Mouse (Mus musculus): ENCODE measurements at regions not wholly inside any gene's neighbourhood (a gene's known extent, or its start where the extent isn't known, plus 50 kb on each side); places are given as distances from the start of the nearest gene placed in this dataset.
A peak's percentile ranks its signal among the peaks of the same experiment; 100 is the strongest.
"Not testable (repeated sequence)": the region's sequence is repeated elsewhere in the genome, so short reads cannot be mapped to it uniquely, and the experiment has no call there.

DNA sequence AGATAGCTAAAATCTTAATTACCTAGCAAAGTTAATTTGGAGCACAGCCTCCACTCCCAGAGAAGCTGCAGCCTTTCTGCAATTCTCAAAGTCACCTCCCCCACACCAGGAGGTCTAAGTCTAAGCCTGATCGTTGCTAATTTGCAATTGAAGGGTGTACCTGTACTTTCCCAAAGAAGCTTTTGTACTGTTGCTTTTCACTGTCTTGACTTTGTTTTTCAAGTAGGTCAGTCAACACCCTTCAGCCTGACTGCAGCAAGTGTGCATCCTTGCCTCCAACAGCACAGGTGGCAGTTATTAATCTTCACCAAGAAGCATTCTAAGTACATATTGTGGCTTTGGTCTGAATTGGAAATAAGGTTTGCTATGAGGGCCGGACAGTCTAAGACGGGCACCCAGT is 91.7 kb upstream of the Slc22a30 start:
- not testable (repeated sequence) for DNase-seq

- DNase-seq = not testable (repeated sequence)
Observed at GRCm38 (mm10) chr19:8497526-8497925, 92.6 kb upstream of the Slc22a30 start.

DNA sequence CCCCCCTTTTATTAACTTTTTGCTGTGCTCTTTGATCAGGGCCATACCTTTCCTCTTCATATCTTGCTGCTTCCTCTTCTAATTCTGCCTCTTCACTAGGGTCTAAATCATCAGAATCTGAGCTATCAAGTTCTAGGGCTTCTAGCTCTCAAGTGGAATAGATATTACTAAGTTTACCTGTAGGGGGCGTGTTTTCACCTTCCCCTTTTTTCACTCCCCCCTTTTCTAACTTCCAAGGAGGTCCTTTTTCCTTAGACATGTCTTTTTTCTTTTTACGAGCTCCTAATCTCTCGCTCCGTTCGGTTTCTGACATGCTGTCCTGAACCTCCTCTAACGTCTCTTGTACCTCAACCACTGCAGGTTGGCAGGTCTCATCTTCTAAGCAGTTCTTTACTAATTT is 73.3 kb upstream of the Slc22a8 start:
- DNase-seq = peak; percentile 17 to 38

DNA sequence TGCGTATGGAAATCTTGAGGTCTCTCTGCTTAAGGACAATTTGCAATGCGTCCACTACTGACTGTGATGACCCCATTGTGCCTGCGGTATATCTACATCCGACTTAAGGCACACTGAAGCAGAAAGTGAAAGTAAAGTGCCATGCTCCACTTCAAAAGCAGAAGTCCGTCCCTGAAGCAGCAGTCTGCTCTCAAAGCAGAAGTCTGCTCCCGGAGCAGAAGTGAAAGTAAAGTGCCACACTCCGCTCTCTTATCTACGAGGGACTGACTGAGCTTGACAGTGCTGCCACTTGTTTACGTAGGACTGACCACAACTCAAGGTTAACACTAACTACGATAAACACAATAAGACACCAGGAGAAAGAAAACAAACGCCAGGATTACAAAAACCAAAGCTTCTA is 72.8 kb upstream of the Slc22a8 start:
- DNase-seq = peak; percentile 71 to 77

GRCm38 (mm10) chr19:8518933-8519332 is 72.1 kb upstream of the Slc22a8 start:
- DNase-seq = peak; percentile 46 to 50

GRCm38 (mm10) chr19:8534597-8534996 is 56.5 kb upstream of the Slc22a8 start:
- no peak for DNase-seq

GRCm38 (mm10) chr19:8536085-8536484 is 55.0 kb upstream of the Slc22a8 start:
- peak in 1 of 2 experiments; percentile 19 for DNase-seq

Data from B cell, adult 2 months (primary cell).